8 mouse cellular contexts compared by ENCODE assay signal in genomic region chr3:136671940-136672278, GRCm38 (mm10). TPM values are rescaled to one million over a fixed set of nuclear protein-coding genes. Genes with fewer than 3 reads are reported as not detected.
DNase-seq lines count a peak whose midpoint lies in the region; ATAC-seq and TF ChIP-seq lines count a peak whose summit lies in the region.

No protein-coding gene starts in this region.

- H3K36me3 ChIP-seq in embryonic facial prominence, embryonic 15.5 days: no peaks in the 10 kb centered on the region
- no peaks in the 10 kb centered on the region for H3K36me3 ChIP-seq in limb, embryonic 11.5 days (ENCODE audit: control insufficient read depth, insufficient read depth, low read length)
- H3K36me3 ChIP-seq in small intestine, adult 2 months (ENCODE audit: control insufficient read depth, insufficient read depth, low read length): no peaks in the 10 kb centered on the region

- 15% methylated on average over 5 of the region's 5 CpGs for WGBS in embryonic facial prominence, embryonic 15.5 days
- 8% methylated on average over 5 of the region's 5 CpGs for WGBS in limb, embryonic 11.5 days
- WGBS in small intestine, adult 2 months: 3% methylated on average over 5 of the region's 5 CpGs

- H3K4me1 ChIP-seq in embryonic facial prominence, embryonic 15.5 days: peaks cover 18% of the 10 kb centered on the region; the same call in 1 of the 2 replicates
- H3K4me1 ChIP-seq in limb, embryonic 11.5 days (ENCODE audit: control insufficient read depth, insufficient read depth, low read length): peaks cover 5% of the 10 kb centered on the region; the same call in 1 of the 2 replicates
- peaks cover 4% of the 10 kb centered on the region; the same call in 1 of the 2 replicates for H3K4me1 ChIP-seq in small intestine, adult 2 months (ENCODE audit: control insufficient read depth, insufficient read depth, insufficient read length, low read length)

- H3K9me3 ChIP-seq in embryonic facial prominence, embryonic 15.5 days (replicated peaks): no peaks in the 10 kb centered on the region
- H3K9me3 ChIP-seq in limb, embryonic 11.5 days (ENCODE audit: control insufficient read depth, low read length): no peaks in the 10 kb centered on the region

- ATAC-seq in embryonic facial prominence, embryonic 15.5 days (ENCODE audit: insufficient number of reproducible peaks, low FRiP score, low TSS enrichment, low read depth): no peak
- no peak for ATAC-seq in limb, embryonic 11.5 days (ENCODE audit: insufficient number of reproducible peaks, low FRiP score, low TSS enrichment, low read depth)

- peak overlapping the region; percentile 92 for H3K4me3 ChIP-seq in embryonic facial prominence, embryonic 15.5 days (replicated peaks)
- H3K4me3 ChIP-seq in limb, embryonic 11.5 days (ENCODE audit: low read depth, low read length): peak overlapping the region; percentile 87
- peak overlapping the region; percentile 77 for H3K4me3 ChIP-seq in small intestine, adult 2 months (ENCODE audit: low read depth, low read length)

- peak; percentile 25 to 54 for DNase-seq in left cerebral cortex, postnatal 14 days (ENCODE audit: low spot score in 2 of 2)
- DNase-seq in left cerebral cortex, adult 11 months (ENCODE audit: low spot score): no peak
- peak; percentile 19 for DNase-seq in MN1 (ENCODE audit: low spot score)
- peak; percentile 21 for DNase-seq in limb, embryonic 11.5 days (ENCODE audit: low spot score)
- no peak for DNase-seq in urinary bladder, postnatal 4 days (ENCODE audit: low spot score in 2 of 2)
- DNase-seq in yolk sac, embryonic 10.5 days (ENCODE audit: low spot score): no peak

- H3K27me3 ChIP-seq in embryonic facial prominence, embryonic 15.5 days: no peaks in the 10 kb centered on the region
- no peaks in the 10 kb centered on the region for H3K27me3 ChIP-seq in limb, embryonic 11.5 days (ENCODE audit: control insufficient read depth, insufficient read depth, low read length)
- H3K27me3 ChIP-seq in small intestine, adult 2 months (ENCODE audit: control insufficient read depth, insufficient read depth, low read length): no peaks in the 10 kb centered on the region

- intact Hi-C loops in left cerebral cortex, postnatal 14 days (cut with DNase I): loop anchor here (5.0 to 10.0 kb wide), 4 partner anchors 160 to 1083 kb away; no protein-coding TSS in a partner anchor

- TF ChIP-seq CTCF in small intestine, adult 2 months (IDR thresholded peaks at IDR 0.05; ENCODE audit: extremely low read depth, insufficient read length, insufficient replicate concordance, low read depth, low read length): no peak

- peak overlapping the region; percentile 80 for H3K9ac ChIP-seq in embryonic facial prominence, embryonic 15.5 days
- peak overlapping the region; percentile 77 for H3K9ac ChIP-seq in limb, embryonic 11.5 days (ENCODE audit: low read length)

- H3K27ac ChIP-seq in embryonic facial prominence, embryonic 15.5 days (replicated peaks): peak overlapping the region; percentile 95; the same call in 1 of the 2 replicates
- H3K27ac ChIP-seq in limb, embryonic 11.5 days (replicated peaks; ENCODE audit: low read depth, low read length): no peak overlapping the region
- H3K27ac ChIP-seq in small intestine, adult 2 months (ENCODE audit: insufficient read depth, low read depth, low read length): peak overlapping the region; percentile 68

- no peak for TF ChIP-seq POLR2A in small intestine, adult 2 months (IDR thresholded peaks at IDR 0.05; ENCODE audit: low read depth, low read length)

- peak overlapping the region; percentile 61 for H3K4me2 ChIP-seq in embryonic facial prominence, embryonic 15.5 days (replicated peaks)
- peak overlapping the region; percentile 54 for H3K4me2 ChIP-seq in limb, embryonic 11.5 days (ENCODE audit: low read depth, severe bottlenecking)

RNA-seq across cellular contexts. Expression of gene Ppp3ca, which starts 2.0 kb away (rescaled TPM):
- 100 to 1,000 TPM; 725 to 756 TPM for total RNA-seq in left cerebral cortex, postnatal 14 days (2021)
- 82.8 and 84.5 TPM in 2 replicates for polyA plus RNA-seq in embryonic facial prominence, embryonic 15.5 days (2015; fragmentation: Nextera tagmentation; extraction: Ambion mirVana)
- polyA plus RNA-seq in limb, embryonic 11.5 days (2014; fragmentation: Nextera tagmentation; extraction: Ambion mirVana): 65.7 and 72.7 TPM in 2 replicates
- polyA plus RNA-seq in small intestine, adult 2 months (2012; rRNA removed): 9.6 and 25.3 TPM in 2 replicates

Comparison
In these comparisons a context has a peak if more than half of its experiments do, and no peak if none do; other contexts are left out.
1. DNase-seq: peak in left cerebral cortex, postnatal 14 days (2 of 2), MN1 (single experiment) and limb, embryonic 11.5 days (single experiment); none in left cerebral cortex, adult 11 months (single experiment), urinary bladder, postnatal 4 days (0 of 2) and yolk sac, embryonic 10.5 days (single experiment).
2. Peak in every context shown above with its lines, with median percentiles within 50 percentile points of each other: H3K4me3 ChIP-seq.